Mouse (Mus musculus): ENCODE data around the gene Blvra. TPM values are rescaled to one million over a fixed set of nuclear protein-coding genes. Genes with fewer than 3 reads are reported as not detected.
A peak's percentile ranks its signal among the peaks of the same experiment; 100 is the strongest.

The Blvra gene
- 46.2 and 47.8 TPM in 2 replicates for polyA plus RNA-seq (2015; fragmentation: Nextera tagmentation; extraction: Ambion mirVana)

DNA sequence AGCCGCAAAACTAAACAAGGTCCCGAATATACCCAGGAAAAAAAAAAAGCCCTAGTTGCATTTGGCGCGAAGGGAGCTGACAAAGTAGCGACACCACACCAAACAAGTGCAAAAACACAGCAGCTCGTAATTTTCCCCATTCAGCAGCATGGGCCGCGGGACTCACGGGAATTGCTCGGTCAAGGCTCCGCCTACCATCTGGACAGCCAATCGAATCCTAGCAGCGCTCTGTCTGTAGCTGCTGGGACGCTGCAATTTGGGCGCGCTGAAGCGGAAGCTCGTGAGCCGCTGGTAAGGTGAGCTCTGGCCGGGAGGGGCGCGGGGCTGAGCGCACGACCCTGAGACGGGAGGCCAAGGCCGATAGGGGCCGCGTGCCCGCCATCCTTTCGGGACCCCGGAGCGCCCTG lies at the start of gene Blvra:
TSS of gene Blvra (plus strand) at position 231 of the 407 bp plus-strand sequence.
- Histone ChIP-seq H3K27me3 (ENCODE audit: control insufficient read depth, insufficient read depth, low read length) (no peaks in the 10 kb centered on the region), H3K4me1 (replicated peaks; ENCODE audit: control insufficient read depth, insufficient read depth) (no peaks in the 10 kb centered on the region), H3K4me2 (replicated peaks; ENCODE audit: low read depth) (peak within 1 kb of the TSS; percentile 64), H3K9ac (ENCODE audit: low read length) (peak within 1 kb of the TSS; percentile 68), H3K36me3 (ENCODE audit: control insufficient read depth, insufficient read depth, low read length) (peaks cover 6% of the 10 kb centered on the region; the same call in 1 of the 2 replicates), H3K4me3 (ENCODE audit: low read depth, low read length) (peak within 1 kb of the TSS; percentile 66), H3K9me3 (ENCODE audit: control insufficient read depth, low read length) (no peaks in the 10 kb centered on the region), H3K27ac (replicated peaks) (peak within 1 kb of the TSS; percentile 53; the same call in 1 of the 2 replicates)
- DNase-seq (ENCODE audit: low spot score) (peak; percentile 91), ATAC-seq (ENCODE audit: low FRiP score, low TSS enrichment) (peak; percentile 98)
- TF ChIP-seq CTCF (IDR thresholded peaks at IDR 0.05; ENCODE audit: low read depth) (peak; percentile 32), EP300 (optimal IDR thresholded peaks at IDR 0.05) (no peak)
- under 1% methylated on average over 32 of the region's 32 CpGs for WGBS

DNA sequence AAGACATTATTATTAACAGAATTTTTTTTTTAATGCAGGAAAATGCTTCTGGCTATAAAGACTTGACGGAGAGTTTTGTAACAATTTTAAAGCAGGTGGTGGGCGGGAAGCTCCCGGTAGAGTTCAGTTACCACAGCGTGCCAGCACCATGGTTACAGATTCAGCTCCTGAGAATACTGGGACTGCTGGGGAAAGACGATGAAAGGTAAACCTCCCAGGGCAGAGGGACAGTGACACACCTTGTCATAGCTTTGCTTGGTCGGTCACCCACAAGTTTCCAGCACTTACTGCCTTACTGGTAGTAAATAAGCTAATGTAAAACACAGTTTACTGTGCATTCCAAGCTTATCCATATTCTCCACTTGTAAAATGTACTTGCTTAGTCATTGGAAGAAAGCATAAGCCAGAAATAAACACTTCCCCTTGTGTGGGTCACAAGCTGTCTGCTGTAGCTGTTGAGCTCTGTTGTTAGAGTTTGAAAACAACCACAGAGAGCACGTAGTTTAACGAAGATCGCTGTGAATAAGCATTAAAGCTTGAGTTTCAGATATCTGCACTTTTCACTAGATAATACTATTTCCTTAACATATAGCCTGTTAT lies 35.4 kb upstream of the Blvra start:
- H3K9ac ChIP-seq (ENCODE audit: low read length) = no peak overlapping the region
- no peak for TF ChIP-seq EP300 (optimal IDR thresholded peaks at IDR 0.05)
- TF ChIP-seq CTCF (IDR thresholded peaks at IDR 0.05; ENCODE audit: low read depth) = no peak
- no peak overlapping the region for H3K4me3 ChIP-seq (ENCODE audit: low read depth, low read length)
- 91% methylated on average over 9 of the region's 9 CpGs for WGBS
- no peaks in the 10 kb centered on the region for H3K4me1 ChIP-seq (replicated peaks; ENCODE audit: control insufficient read depth, insufficient read depth)
- ATAC-seq (ENCODE audit: low FRiP score, low TSS enrichment) (no peak), DNase-seq (ENCODE audit: low spot score) (no peak)
- H3K27ac ChIP-seq (replicated peaks) = no peak overlapping the region
- no peak overlapping the region for H3K4me2 ChIP-seq (replicated peaks; ENCODE audit: low read depth)
- H3K9me3 ChIP-seq (ENCODE audit: control insufficient read depth, low read length) = no peaks in the 10 kb centered on the region
- H3K27me3 ChIP-seq (ENCODE audit: control insufficient read depth, insufficient read depth, low read length) = no peaks in the 10 kb centered on the region
- peaks cover 20% of the 10 kb centered on the region for H3K36me3 ChIP-seq (ENCODE audit: control insufficient read depth, insufficient read depth, low read length)

DNA sequence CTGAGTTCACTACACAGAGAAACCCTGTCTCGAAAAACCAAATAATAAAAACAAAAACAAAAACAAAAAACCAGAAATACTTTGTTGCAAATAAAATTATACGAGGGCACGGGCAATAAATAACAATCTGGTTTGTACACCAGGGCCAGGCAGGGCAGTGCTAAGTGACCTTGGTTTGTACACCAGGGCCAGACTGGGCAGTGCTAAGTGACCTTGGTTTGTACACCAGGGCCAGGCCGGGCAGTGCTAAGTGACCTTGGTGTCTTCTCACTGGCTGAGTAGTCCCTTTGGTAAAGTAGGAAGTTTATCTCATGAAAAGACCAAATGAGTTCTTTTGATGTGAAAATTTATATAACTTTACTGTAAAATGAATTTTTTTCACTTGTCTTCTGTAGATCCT lies 33.2 kb upstream of the Blvra start:
- H3K27me3 ChIP-seq (ENCODE audit: control insufficient read depth, insufficient read depth, low read length) = no peaks in the 10 kb centered on the region
- 92% methylated on average over 4 of the region's 4 CpGs for WGBS
- DNase-seq (ENCODE audit: low spot score) (no peak), ATAC-seq (ENCODE audit: low FRiP score, low TSS enrichment) (no peak)
- TF ChIP-seq CTCF (IDR thresholded peaks at IDR 0.05; ENCODE audit: low read depth) = no peak
- no peak for TF ChIP-seq EP300 (optimal IDR thresholded peaks at IDR 0.05)
- H3K36me3 ChIP-seq (ENCODE audit: control insufficient read depth, insufficient read depth, low read length) = peaks cover 14% of the 10 kb centered on the region
- no peak overlapping the region for H3K4me3 ChIP-seq (ENCODE audit: low read depth, low read length)
- no peaks in the 10 kb centered on the region for H3K4me1 ChIP-seq (replicated peaks; ENCODE audit: control insufficient read depth, insufficient read depth)
- no peak overlapping the region for H3K4me2 ChIP-seq (replicated peaks; ENCODE audit: low read depth)
- H3K9ac ChIP-seq (ENCODE audit: low read length) = no peak overlapping the region
- H3K9me3 ChIP-seq (ENCODE audit: control insufficient read depth, low read length) = no peaks in the 10 kb centered on the region
- H3K27ac ChIP-seq (replicated peaks) = no peak overlapping the region

DNA sequence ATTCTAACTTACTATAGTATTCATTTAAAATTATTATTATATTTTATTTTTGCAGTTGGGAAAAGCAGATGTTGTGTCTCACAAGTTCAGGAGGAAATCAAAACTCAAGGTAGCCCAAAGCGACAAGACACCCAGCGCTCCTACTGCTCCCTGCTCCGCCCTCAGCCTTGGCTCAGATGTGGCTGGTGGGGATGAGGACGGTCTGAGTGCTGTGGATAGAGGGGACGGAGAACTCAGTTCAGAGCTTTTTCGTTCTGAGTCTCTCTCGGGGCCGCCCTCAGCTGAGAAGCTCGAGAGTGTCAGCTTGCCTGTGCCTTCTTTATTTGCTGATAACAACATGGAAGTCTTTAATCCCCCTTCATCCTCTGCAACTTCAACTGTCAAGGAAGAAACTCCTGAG lies 9.0 kb upstream of the Blvra start:
- ATAC-seq (ENCODE audit: low FRiP score, low TSS enrichment) (no peak), DNase-seq (ENCODE audit: low spot score) (no peak)
- 95% methylated on average over 9 of the region's 9 CpGs for WGBS
- Histone ChIP-seq H3K9me3 (ENCODE audit: control insufficient read depth, low read length) (no peaks in the 10 kb centered on the region), H3K27ac (replicated peaks) (no peak overlapping the region), H3K4me3 (ENCODE audit: low read depth, low read length) (no peak overlapping the region), H3K36me3 (ENCODE audit: control insufficient read depth, insufficient read depth, low read length) (peaks cover 20% of the 10 kb centered on the region), H3K9ac (ENCODE audit: low read length) (no peak overlapping the region), H3K27me3 (ENCODE audit: control insufficient read depth, insufficient read depth, low read length) (no peaks in the 10 kb centered on the region), H3K4me2 (replicated peaks; ENCODE audit: low read depth) (no peak overlapping the region), H3K4me1 (replicated peaks; ENCODE audit: control insufficient read depth, insufficient read depth) (no peaks in the 10 kb centered on the region)
- TF ChIP-seq EP300 (optimal IDR thresholded peaks at IDR 0.05) (no peak), CTCF (IDR thresholded peaks at IDR 0.05; ENCODE audit: low read depth) (no peak)

DNA sequence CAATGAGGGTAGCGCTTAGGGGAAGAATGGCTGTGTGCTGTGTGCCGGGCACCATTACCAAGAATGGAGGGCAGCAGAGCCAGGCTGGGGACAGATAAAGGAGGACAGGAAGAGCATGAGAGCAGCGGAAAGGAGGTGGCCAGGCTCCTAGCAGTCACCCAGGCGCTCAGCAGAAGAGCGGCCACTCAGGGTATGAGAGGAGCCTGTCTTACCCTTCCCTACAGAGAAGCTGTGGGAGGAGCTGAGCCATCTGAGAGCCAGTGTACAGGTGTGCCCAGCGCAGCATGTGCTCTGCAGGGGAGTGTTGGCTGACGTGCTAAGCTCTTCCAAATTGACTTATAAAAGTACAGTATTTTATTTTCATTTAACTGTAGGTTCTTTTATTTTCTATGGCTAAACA lies 1.7 kb upstream of the Blvra start:
- H3K4me2 ChIP-seq (replicated peaks; ENCODE audit: low read depth) = no peak overlapping the region
- DNase-seq (ENCODE audit: low spot score) (no peak), ATAC-seq (ENCODE audit: low FRiP score, low TSS enrichment) (no peak)
- no peaks in the 10 kb centered on the region for H3K4me1 ChIP-seq (replicated peaks; ENCODE audit: control insufficient read depth, insufficient read depth)
- WGBS = 84% methylated on average over 7 of the region's 7 CpGs
- H3K27ac ChIP-seq (replicated peaks) = no peak overlapping the region
- H3K27me3 ChIP-seq (ENCODE audit: control insufficient read depth, insufficient read depth, low read length) = no peaks in the 10 kb centered on the region
- no peaks in the 10 kb centered on the region for H3K9me3 ChIP-seq (ENCODE audit: control insufficient read depth, low read length)
- peaks cover 6% of the 10 kb centered on the region; the same call in 1 of the 2 replicates for H3K36me3 ChIP-seq (ENCODE audit: control insufficient read depth, insufficient read depth, low read length)
- no peak overlapping the region for H3K9ac ChIP-seq (ENCODE audit: low read length)
- TF ChIP-seq CTCF (IDR thresholded peaks at IDR 0.05; ENCODE audit: low read depth) = no peak
- no peak for TF ChIP-seq EP300 (optimal IDR thresholded peaks at IDR 0.05)
- no peak overlapping the region for H3K4me3 ChIP-seq (ENCODE audit: low read depth, low read length)

DNA sequence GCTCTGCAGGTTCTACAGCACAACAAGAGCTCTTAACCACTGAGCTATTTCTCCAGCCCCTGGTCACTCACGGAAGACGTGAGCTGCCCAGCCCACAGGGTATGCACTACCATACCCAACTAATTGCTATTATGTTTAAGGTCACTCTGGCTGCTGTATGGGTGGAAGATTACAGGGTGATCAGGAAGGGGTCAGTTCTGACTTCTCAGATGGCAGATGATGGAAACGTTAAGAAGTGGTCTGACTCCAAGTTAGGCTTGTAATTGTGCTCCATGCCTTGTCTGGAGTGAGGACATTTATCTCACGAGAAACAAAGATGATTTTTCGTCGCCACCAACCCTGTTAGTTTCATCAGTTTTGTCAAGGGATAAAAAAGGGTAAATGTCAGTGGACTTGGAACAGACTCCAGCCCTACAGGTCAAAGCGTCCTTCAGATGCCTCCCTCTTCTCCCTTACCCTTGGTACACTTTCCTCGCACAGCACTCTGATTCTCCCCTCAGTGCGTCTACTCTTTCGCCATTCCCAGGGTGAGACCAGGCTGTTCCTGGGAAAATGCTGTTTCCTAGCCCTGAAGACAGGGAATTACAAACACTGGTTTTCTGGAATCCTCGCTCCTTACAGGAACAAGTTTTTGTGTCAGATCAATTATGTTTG lies 557 bp upstream of the Blvra start:
- Histone ChIP-seq H3K4me2 (replicated peaks; ENCODE audit: low read depth) (peak overlapping the region; percentile 64), H3K27me3 (ENCODE audit: control insufficient read depth, insufficient read depth, low read length) (no peaks in the 10 kb centered on the region), H3K9me3 (ENCODE audit: control insufficient read depth, low read length) (no peaks in the 10 kb centered on the region), H3K4me3 (ENCODE audit: low read depth, low read length) (peak overlapping the region; percentile 66), H3K4me1 (replicated peaks; ENCODE audit: control insufficient read depth, insufficient read depth) (no peaks in the 10 kb centered on the region), H3K9ac (ENCODE audit: low read length) (peak overlapping the region; percentile 47), H3K36me3 (ENCODE audit: control insufficient read depth, insufficient read depth, low read length) (peaks cover 6% of the 10 kb centered on the region; the same call in 1 of the 2 replicates), H3K27ac (replicated peaks) (peak overlapping the region; percentile 53; the same call in 1 of the 2 replicates)
- 17% methylated on average over 11 of the region's 11 CpGs for WGBS
- no peak for TF ChIP-seq EP300 (optimal IDR thresholded peaks at IDR 0.05)
- no peak for TF ChIP-seq CTCF (IDR thresholded peaks at IDR 0.05; ENCODE audit: low read depth)
- ATAC-seq (ENCODE audit: low FRiP score, low TSS enrichment) (no peak), DNase-seq (ENCODE audit: low spot score) (peak; percentile 17)

Measured in stomach, postnatal 0 days (tissue).